Mouse (Mus musculus): ENCODE measurements at regions not wholly inside any gene's neighbourhood (a gene's known extent, or its start where the extent isn't known, plus 50 kb on each side); places are given as distances from the start of the nearest gene placed in this dataset.

- DNase-seq (ENCODE audit: low spot score in 2 of 2), result no peak
These were observed 120.8 kb upstream of the Thumpd2 start for GRCm38 (mm10) chr17:81185685-81186084.

DNA sequence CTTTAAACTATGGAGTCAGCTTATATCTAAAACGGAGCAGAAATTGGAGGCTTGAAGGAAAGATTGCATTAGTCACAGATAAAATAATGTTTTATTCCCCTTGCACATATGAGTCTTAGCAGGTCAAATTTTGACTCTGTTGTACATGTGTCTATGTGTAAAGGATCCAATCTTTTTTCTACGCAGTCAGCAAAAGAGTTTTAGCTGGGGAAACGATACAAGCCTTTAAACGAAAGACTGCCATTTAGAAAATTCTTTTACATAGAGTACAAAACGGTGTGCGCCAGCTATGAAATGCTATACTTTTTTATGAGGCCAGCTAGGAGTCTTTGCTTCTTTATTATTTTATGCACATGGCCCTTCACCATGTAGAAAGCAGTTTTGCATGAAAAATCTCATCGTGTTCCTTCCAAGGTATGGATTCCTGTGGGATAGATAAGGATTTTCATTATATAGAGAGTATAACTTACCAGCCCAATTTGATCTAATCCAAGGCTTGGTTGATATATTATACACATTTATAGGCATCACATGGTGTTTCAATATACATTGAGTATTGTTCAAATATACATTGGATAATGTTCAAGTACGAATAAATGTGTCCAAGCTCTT lies 116.0 kb upstream of the Thumpd2 start:
- no peak for DNase-seq (ENCODE audit: low spot score in 2 of 2)

GRCm38 (mm10) chr17:81176306-81176705 lies 111.4 kb upstream of the Thumpd2 start:
- no peak for DNase-seq (ENCODE audit: low spot score in 2 of 2)

GRCm38 (mm10) chr17:81175877-81176276 lies 111.0 kb upstream of the Thumpd2 start:
- no peak for DNase-seq (ENCODE audit: low spot score in 2 of 2)

DNA sequence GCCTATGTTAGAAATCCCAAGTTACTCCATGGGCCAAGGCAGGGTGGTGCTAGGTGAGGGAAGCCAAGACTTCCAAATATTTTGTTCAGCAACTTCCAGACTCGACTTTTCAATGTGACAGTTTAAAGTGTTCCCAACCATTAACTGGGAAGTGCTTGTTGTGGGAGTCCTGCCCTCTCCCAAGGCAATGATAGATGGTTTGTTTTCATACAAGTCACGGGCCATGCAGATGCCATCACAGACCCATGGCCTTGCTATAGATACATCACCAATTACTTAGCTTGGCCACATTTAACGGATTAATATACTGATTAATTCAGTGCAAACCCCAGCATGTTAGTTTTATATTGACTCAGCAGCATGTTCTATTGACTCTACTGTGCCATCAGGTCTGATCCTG lies 108.1 kb upstream of the Thumpd2 start:
- DNase-seq (ENCODE audit: low spot score in 2 of 2), result no peak

DNA sequence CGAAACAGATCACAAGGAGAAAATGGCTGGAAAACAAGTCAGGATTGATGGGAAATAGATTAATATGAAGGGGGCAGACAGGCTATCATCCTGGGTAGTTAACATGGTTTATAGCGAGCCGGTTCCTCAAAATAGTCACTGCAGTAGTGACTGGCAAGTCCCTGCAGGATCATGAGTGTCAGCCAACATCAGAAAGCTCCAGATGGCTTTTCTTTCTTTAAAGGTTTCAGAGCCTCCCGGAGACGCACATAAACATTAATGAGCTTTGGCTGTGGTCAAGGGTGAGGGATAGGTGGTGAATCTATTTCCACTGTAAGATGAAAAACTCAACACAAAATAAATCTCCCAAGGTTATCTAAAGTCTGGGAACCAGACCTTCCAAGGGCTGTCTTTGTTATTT lies 104.2 kb upstream of the Thumpd2 start:
- DNase-seq (ENCODE audit: low spot score in 2 of 2), result no peak

DNA sequence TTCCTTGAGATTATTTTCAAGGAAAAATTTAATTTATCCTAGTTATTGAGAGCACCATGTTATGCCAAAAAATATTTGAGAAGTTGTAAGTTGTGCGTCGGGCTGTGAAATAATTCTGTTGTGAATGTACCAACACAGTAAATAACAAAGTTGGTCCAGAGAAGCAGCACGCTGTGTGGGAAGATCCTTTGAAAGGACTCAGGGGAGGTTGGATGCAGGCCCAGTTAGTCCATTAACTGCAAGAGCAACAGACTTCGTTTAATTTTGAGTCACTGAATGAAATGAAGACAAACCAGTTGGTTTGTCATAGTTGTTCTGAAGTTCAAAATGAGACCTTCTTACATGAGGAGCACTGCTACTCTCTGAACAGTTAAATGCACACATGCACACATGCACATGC lies 85.8 kb upstream of the Thumpd2 start:
- no peak for DNase-seq (ENCODE audit: low spot score in 2 of 2)

DNA sequence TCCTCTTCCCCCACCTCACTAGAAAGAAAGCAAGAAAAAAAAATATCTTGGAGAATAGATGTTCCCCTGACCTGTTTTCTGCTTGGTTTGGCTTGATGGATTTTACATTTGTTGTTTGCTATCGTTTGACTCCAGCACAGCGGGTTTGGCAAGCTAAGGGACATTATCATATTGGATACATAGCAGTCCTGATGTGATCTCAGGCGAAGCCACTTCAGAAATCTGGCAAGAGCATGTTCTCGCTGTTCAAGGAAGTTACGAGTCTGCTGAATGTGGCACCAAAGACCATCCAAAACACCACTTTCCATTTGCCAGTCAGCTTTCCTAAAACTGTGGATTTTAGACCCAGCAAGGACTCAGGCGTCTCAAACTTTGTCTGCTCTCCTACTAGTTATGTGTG lies 69.8 kb upstream of the Thumpd2 start:
- no peak for DNase-seq (ENCODE audit: low spot score in 2 of 2)

- DNase-seq (ENCODE audit: low spot score in 2 of 2), result no peak
These were observed 68.3 kb upstream of the Thumpd2 start for GRCm38 (mm10) chr17:81133227-81133626.
